Comparison of ENCODE assay signal across 21 mouse cellular contexts in the genomic region with DNA sequence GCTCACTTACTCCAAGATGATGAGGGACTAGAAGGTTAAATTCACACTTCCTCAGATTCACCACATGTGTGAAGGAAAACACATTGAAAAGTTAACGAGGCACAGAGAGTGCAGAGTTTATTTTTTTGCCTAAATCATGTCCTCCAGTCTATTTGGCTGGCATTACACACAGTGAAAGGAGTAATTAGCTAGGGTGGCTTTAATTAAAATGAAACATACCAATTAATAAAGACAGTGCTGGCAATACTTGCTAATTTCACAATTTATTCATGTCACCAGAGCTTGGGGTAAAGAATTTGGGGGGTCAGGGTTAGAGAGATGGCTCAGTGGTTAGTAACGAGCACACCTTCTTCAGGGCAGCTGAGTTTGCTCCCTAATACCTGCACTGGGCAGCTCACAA. TPM values are rescaled to one million over a fixed set of nuclear protein-coding genes. Genes with fewer than 3 reads are reported as not detected.
DNase-seq lines count a peak whose midpoint lies in the region; ATAC-seq and TF ChIP-seq lines count a peak whose summit lies in the region.
"Had no signal": no experiment of that assay in that cellular context is flagged by ENCODE, and none has a peak within 500 bp of the region (broad histone marks: within the 10 kb centered on the region; RNA-seq: fewer than 3 reads in every experiment).

No protein-coding gene starts in this region.

- H3K9ac ChIP-seq in forebrain, embryonic 16.5 days (replicated peaks; ENCODE audit: low read depth, low read length): no peak overlapping the region
- no peak overlapping the region for H3K9ac ChIP-seq in kidney, embryonic 14.5 days (ENCODE audit: low read depth, low read length)
- H3K9ac ChIP-seq: embryonic facial prominence, embryonic 13.5 days; embryonic facial prominence, embryonic 15.5 days; forebrain, embryonic 13.5 days had no signal

- no peaks in the 10 kb centered on the region for H3K4me1 ChIP-seq in forebrain, embryonic 16.5 days (replicated peaks; ENCODE audit: control insufficient read depth, insufficient read depth, low read length)
- H3K4me1 ChIP-seq in forebrain, embryonic 10.5 days: 0 out of 2 replicates have a peak, but pooled peaks cover 5% of the 10 kb centered on the region
- 0 out of 2 replicates have a peak, but pooled peaks cover 4% of the 10 kb centered on the region for H3K4me1 ChIP-seq in brown adipose tissue, adult 24 weeks (ENCODE audit: control insufficient read depth, insufficient read depth, insufficient read length, low read length)
- H3K4me1 ChIP-seq in kidney, embryonic 14.5 days (ENCODE audit: control insufficient read depth, insufficient read depth, low read length): no peaks in the 10 kb centered on the region

- ATAC-seq in forebrain, embryonic 16.5 days: peak; percentile 47; the same call in 1 of the 2 replicates
- ATAC-seq in kidney, embryonic 14.5 days (ENCODE audit: low FRiP score, low TSS enrichment): no peak
- ATAC-seq: forebrain, embryonic 13.5 days had no signal

- DNase-seq in forebrain, embryonic 10.5 days (ENCODE audit: extremely low spot score, low spot score): no peak
- DNase-seq in brain, embryonic 14.5 days (ENCODE audit: low read depth): peak; percentile 59
- no peak for DNase-seq in urinary bladder, adult 2 months (ENCODE audit: low spot score)
- DNase-seq: adrenal gland, adult 2 months; adrenal gland, postnatal 10 days; adrenal gland, postnatal 25 days; cerebellum, adult 11 months; cerebellum, adult 18-20 months; cerebellum, adult 8-10 months; cerebellum, adult 9-11 months; cerebellum, postnatal 14 days; cerebellum, postnatal 36 days; embryo, embryonic 11 days had no signal

- H3K36me3 ChIP-seq in forebrain, embryonic 16.5 days (ENCODE audit: control insufficient read depth, insufficient read depth): no peaks in the 10 kb centered on the region
- no peaks in the 10 kb centered on the region for H3K36me3 ChIP-seq in forebrain, embryonic 10.5 days (replicated peaks)
- H3K36me3 ChIP-seq in kidney, embryonic 14.5 days (ENCODE audit: control insufficient read depth, insufficient read depth, low read length): no peaks in the 10 kb centered on the region
- H3K36me3 ChIP-seq: embryonic facial prominence, embryonic 13.5 days; embryonic facial prominence, embryonic 15.5 days had no signal

- 21% methylated on average over 2 of the region's 2 CpGs for whole genome bisulfite sequencing in forebrain, embryonic 16.5 days
- 70% methylated on average over 2 of the region's 2 CpGs for WGBS in forebrain, embryonic 10.5 days
- 60% methylated on average over 2 of the region's 2 CpGs for WGBS in kidney, embryonic 14.5 days

- no peak for TF ChIP-seq POLR2A in brain, embryonic 14.5 days (IDR thresholded peaks at IDR 0.05; ENCODE audit: borderline replicate concordance, extremely low read depth, insufficient read depth, insufficient read length, poor library complexity, severe bottlenecking)

- H3K27ac ChIP-seq in forebrain, embryonic 16.5 days (ENCODE audit: low read length): no peak overlapping the region
- no peak overlapping the region for H3K27ac ChIP-seq in forebrain, embryonic 10.5 days
- H3K27ac ChIP-seq in brown adipose tissue, adult 24 weeks (replicated peaks; ENCODE audit: low read depth, low read length): peak overlapping the region; percentile 79
- H3K27ac ChIP-seq in kidney, embryonic 14.5 days (ENCODE audit: low read depth, low read length): no peak overlapping the region
- H3K27ac ChIP-seq: embryonic facial prominence, embryonic 13.5 days; embryonic facial prominence, embryonic 15.5 days; forebrain, embryonic 13.5 days had no signal

- no peaks in the 10 kb centered on the region for H3K27me3 ChIP-seq in forebrain, embryonic 16.5 days (replicated peaks; ENCODE audit: control insufficient read depth, insufficient read depth, low read length)
- H3K27me3 ChIP-seq in forebrain, embryonic 10.5 days (ENCODE audit: poor library complexity, severe bottlenecking): no peaks in the 10 kb centered on the region
- no peaks in the 10 kb centered on the region for H3K27me3 ChIP-seq in kidney, embryonic 14.5 days (ENCODE audit: control insufficient read depth, insufficient read depth, low read length)
- H3K27me3 ChIP-seq: embryonic facial prominence, embryonic 13.5 days; embryonic facial prominence, embryonic 15.5 days; forebrain, embryonic 13.5 days had no signal

- no peaks in the 10 kb centered on the region for H3K9me3 ChIP-seq in forebrain, embryonic 16.5 days (ENCODE audit: control insufficient read depth, low read length)
- H3K9me3 ChIP-seq in forebrain, embryonic 10.5 days: no peaks in the 10 kb centered on the region
- H3K9me3 ChIP-seq in kidney, embryonic 14.5 days (ENCODE audit: control insufficient read depth, low read length): no peaks in the 10 kb centered on the region
- H3K9me3 ChIP-seq: embryonic facial prominence, embryonic 13.5 days; embryonic facial prominence, embryonic 15.5 days; forebrain, embryonic 13.5 days had no signal

- H3K4me3 ChIP-seq in forebrain, embryonic 16.5 days (replicated peaks; ENCODE audit: low read length): no peak overlapping the region
- no peak overlapping the region for H3K4me3 ChIP-seq in forebrain, embryonic 10.5 days
- H3K4me3 ChIP-seq in brown adipose tissue, adult 24 weeks (ENCODE audit: insufficient read depth, low read depth, low read length): no peak overlapping the region
- no peak overlapping the region for H3K4me3 ChIP-seq in kidney, embryonic 14.5 days (ENCODE audit: low read length)
- H3K4me3 ChIP-seq: embryonic facial prominence, embryonic 13.5 days; embryonic facial prominence, embryonic 15.5 days; erythroblast, embryonic 14.5 days; forebrain, embryonic 13.5 days had no signal

- no peak for TF ChIP-seq CTCF in brain, embryonic 14.5 days (IDR thresholded peaks at IDR 0.05; ENCODE audit: borderline replicate concordance, extremely low read depth, insufficient read depth, insufficient read length)

- no peak overlapping the region for H3K4me2 ChIP-seq in forebrain, embryonic 16.5 days (ENCODE audit: low read length)
- H3K4me2 ChIP-seq in kidney, embryonic 14.5 days (replicated peaks; ENCODE audit: low read depth, low read length): no peak overlapping the region
- H3K4me2 ChIP-seq: embryonic facial prominence, embryonic 13.5 days; embryonic facial prominence, embryonic 15.5 days; forebrain, embryonic 13.5 days had no signal

RNA-seq across cellular contexts. Expression of a gene that starts 25.2 kb away (rescaled TPM):
- 2.6 and 3.2 TPM in 2 replicates for polyA plus RNA-seq in forebrain, embryonic 16.5 days (2015; fragmentation: Nextera tagmentation; extraction: Ambion mirVana)
- polyA plus RNA-seq in forebrain, embryonic 10.5 days (2016; fragmentation: Nextera tagmentation; extraction: Ambion mirVana): 11.3 and 13.1 TPM in 2 replicates
- 3.5 and 3.7 TPM in 2 replicates for polyA plus RNA-seq in brain, embryonic 14.5 days (2012; rRNA removed)
- 415 and 430 TPM in 2 replicates for polyA plus RNA-seq in brown adipose tissue, adult 24 weeks (2012; ENCODE audit: insufficient read depth, insufficient read length, missing spikeins)
- 19.5 and 24.5 TPM in 2 replicates for polyA plus RNA-seq in urinary bladder, adult 2 months (2012; rRNA removed)
- polyA plus RNA-seq in kidney, embryonic 14.5 days (2014; fragmentation: Nextera tagmentation; extraction: Ambion mirVana): 15.6 and 18.6 TPM in 2 replicates
- polyA plus RNA-seq: C2C12 had no signal

RNA-seq across cellular contexts. Expression of a gene that starts 46.8 kb away (rescaled TPM):
- 22.5 and 41.3 TPM in 2 replicates for polyA plus RNA-seq in forebrain, embryonic 16.5 days (2015; fragmentation: Nextera tagmentation; extraction: Ambion mirVana)
- 7.4 and 8.9 TPM in 2 replicates for polyA plus RNA-seq in forebrain, embryonic 10.5 days (2016; fragmentation: Nextera tagmentation; extraction: Ambion mirVana)
- 67.1 and 104 TPM in 2 replicates for polyA plus RNA-seq in brain, embryonic 14.5 days (2012; rRNA removed)
- polyA plus RNA-seq in brown adipose tissue, adult 24 weeks (2012; ENCODE audit: insufficient read depth, insufficient read length, missing spikeins): 10.2 and 11.1 TPM in 2 replicates
- 1.2 and 1.4 TPM in 2 replicates for polyA plus RNA-seq in urinary bladder, adult 2 months (2012; rRNA removed)
- polyA plus RNA-seq in kidney, embryonic 14.5 days (2014; fragmentation: Nextera tagmentation; extraction: Ambion mirVana): 3.1 and 4.0 TPM in 2 replicates
- polyA plus RNA-seq: C2C12; erythroblast, embryonic 14.5 days had no signal

Comparison
In these comparisons a context has a peak if more than half of its experiments do, and no peak if none do; other contexts are left out.
1. RNA of a gene that starts 25.2 kb away (polyA plus RNA-seq): 415 to 430 TPM in brown adipose tissue, adult 24 weeks; 19.5 to 24.5 TPM in urinary bladder, adult 2 months, 15.6 to 18.6 TPM in kidney, embryonic 14.5 days, 11.3 to 13.1 TPM in forebrain, embryonic 10.5 days, 3.5 to 3.7 TPM in brain, embryonic 14.5 days and 2.6 to 3.2 TPM in forebrain, embryonic 16.5 days; every median in the first group is over 10 times any median in the second.